Mouse (Mus musculus) heart, embryonic 14.5 days (tissue): ENCODE results near the gene 3830406C13Rik. TPM values are rescaled to one million over a fixed set of nuclear protein-coding genes. Genes with fewer than 3 reads are reported as not detected.

ENCODE experiments used
- ATAC-seq: fragments of 200-750 bp; cut with Nextera tagmentation; 2 replicates; pipeline ENCODE4 v1.8.0; 2017; ENCODE audit warnings: low read depth, moderate TSS enrichment; ENCODE audit not compliant: insufficient number of reproducible peaks, insufficient read depth, low FRiP score
- H3K27ac ChIP-seq, 2 experiments: fragments of 200-500 bp in 1 of 2; fragments of 300-500 bp in 1 of 2; sonication (generic) in 1 of 2; replicated peaks in 1 of 2; 2 replicates each; pipeline ENCODE4 v1.5.1; 2012 to 2014; ENCODE audit warnings: low read depth in 2 of 2, low read length in 2 of 2, control low read depth in 1 of 2, mild to moderate bottlenecking in 1 of 2, mixed read lengths in 1 of 2; ENCODE audit not compliant: control insufficient read depth in 1 of 2, insufficient read depth in 1 of 2
- H3K27me3 ChIP-seq: fragments of 300-500 bp; sonication (generic); 2 replicates; pipeline ENCODE4 v1.6.1; 2014; ENCODE audit warnings: mild to moderate bottlenecking, low read length, control low read depth; ENCODE audit not compliant: control insufficient read depth, insufficient read depth
- H3K36me3 ChIP-seq: fragments of 300-500 bp; sonication (generic); 2 replicates; pipeline ENCODE4 v1.6.1; 2014; ENCODE audit warnings: mild to moderate bottlenecking, control low read depth, low read length, mixed read lengths; ENCODE audit not compliant: control insufficient read depth, insufficient read depth
- H3K4me1 ChIP-seq, 2 experiments: fragments of 200-500 bp in 1 of 2; fragments of 300-500 bp in 1 of 2; sonication (generic) in 1 of 2; 2 replicates each; pipeline ENCODE4 v1.6.1; 2012 to 2014; ENCODE audit warnings: low read length in 2 of 2, control low read depth in 1 of 2, mixed read lengths in 1 of 2; ENCODE audit not compliant: control insufficient read depth in 2 of 2, insufficient read depth in 2 of 2
- H3K4me2 ChIP-seq: fragments of 300-500 bp; sonication (generic); 2 replicates; pipeline ENCODE4 v1.6.1; 2014; ENCODE audit warnings: mild to moderate bottlenecking, low read length
- H3K4me3 ChIP-seq, 2 experiments: fragments of 200-500 bp in 1 of 2; fragments of 300-500 bp in 1 of 2; sonication (generic) in 1 of 2; 2 replicates each; pipeline ENCODE4 v1.5.1; 2012 to 2014; ENCODE audit warnings: low read length in 2 of 2, mild to moderate bottlenecking in 2 of 2, control low read depth in 1 of 2, low read depth in 1 of 2, moderate library complexity in 1 of 2; ENCODE audit not compliant: control insufficient read depth in 1 of 2, insufficient read depth in 1 of 2
- H3K9ac ChIP-seq: fragments of 300-500 bp; sonication (generic); 2 replicates; pipeline ENCODE4 v1.6.1; 2014; ENCODE audit warnings: mild to moderate bottlenecking, low read length
- H3K9me3 ChIP-seq: fragments of 300-500 bp; sonication (generic); 2 replicates; pipeline ENCODE4 v1.6.1; 2016; ENCODE audit warnings: low read length, control low read depth; ENCODE audit not compliant: control insufficient read depth
- WGBS: fragments of 180-500 bp; shearing (Covaris S2); extraction: QIAGEN DNeasy Blood & Tissue Kit; methylation state at CpG from one replicate; pipeline ENCODE4 v1.1.7; 2014; 5-methylcytosine and 5-hydroxymethylcytosine counted together
- polyA plus RNA-seq: library from polyadenylated mRNA; unstranded; fragments of >200 nt; fragmentation: Nextera tagmentation; extraction: Ambion mirVana; gene quantifications from 2 replicates; pipeline ENCODE4 v1.2.1, GENCODE M21; 2014

3830406C13Rik gene
- polyA plus RNA-seq, 1 experiment from 2014 or later = 32.3 TPM

- no peaks in the 10 kb centered on the region for H3K4me1 ChIP-seq
- no peaks in the 10 kb centered on the region for H3K27me3 ChIP-seq
- H3K4me3 ChIP-seq = no peak overlapping the region
- H3K27ac ChIP-seq = no peak overlapping the region
- H3K9ac ChIP-seq = no peak overlapping the region
- H3K4me2 ChIP-seq = no peak overlapping the region
- WGBS = 78% methylated on average over 6 of the region's 6 CpGs
- no peak for ATAC-seq
- peaks cover 37% of the 10 kb centered on the region for H3K36me3 ChIP-seq
- H3K9me3 ChIP-seq = no peaks in the 10 kb centered on the region
Measured at GRCm38 (mm10) chr14:12299654-12300053, 15.7 kb downstream of the 3830406C13Rik start.

- Histone ChIP-seq H3K4me1 (no peaks in the 10 kb centered on the region), H3K36me3 (peaks cover 37% of the 10 kb centered on the region), H3K27ac (no peak overlapping the region), H3K27me3 (no peaks in the 10 kb centered on the region), H3K4me3 (no peak overlapping the region), H3K4me2 (no peak overlapping the region), H3K9ac (no peak overlapping the region), H3K9me3 (no peaks in the 10 kb centered on the region)
- WGBS = 69% methylated on average over 4 of the region's 4 CpGs
- no peak for ATAC-seq
Measured at GRCm38 (mm10) chr14:12300275-12300674, 16.3 kb downstream of the 3830406C13Rik start.

- Histone ChIP-seq H3K4me2 (no peak overlapping the region), H3K4me1 (no peaks in the 10 kb centered on the region), H3K9ac (no peak overlapping the region), H3K27ac (no peak overlapping the region), H3K27me3 (no peaks in the 10 kb centered on the region), H3K9me3 (no peaks in the 10 kb centered on the region), H3K4me3 (no peak overlapping the region), H3K36me3 (peaks cover 36% of the 10 kb centered on the region)
- WGBS = 74% methylated on average over 3 of the region's 3 CpGs
- ATAC-seq = no peak
Measured at GRCm38 (mm10) chr14:12300677-12301076, 16.7 kb downstream of the 3830406C13Rik start.

GRCm38 (mm10) chr14:12303106-12303505 lies 19.1 kb downstream of the 3830406C13Rik start:
- Histone ChIP-seq H3K4me1 (no peaks in the 10 kb centered on the region), H3K4me2 (no peak overlapping the region), H3K27me3 (no peaks in the 10 kb centered on the region), H3K9ac (no peak overlapping the region), H3K4me3 (no peak overlapping the region), H3K9me3 (no peaks in the 10 kb centered on the region), H3K27ac (no peak overlapping the region), H3K36me3 (peaks cover 18% of the 10 kb centered on the region)
- WGBS = 85% methylated on average over 2 of the region's 2 CpGs
- ATAC-seq = no peak

- no peak overlapping the region for H3K4me3 ChIP-seq
- peaks cover 46% of the 10 kb centered on the region for H3K27me3 ChIP-seq
- no peak overlapping the region for H3K4me2 ChIP-seq
- H3K36me3 ChIP-seq = no peaks in the 10 kb centered on the region
- WGBS = 72% methylated on average over 7 of the region's 7 CpGs
- no peak overlapping the region for H3K27ac ChIP-seq
- H3K9me3 ChIP-seq = no peaks in the 10 kb centered on the region
- no peak for ATAC-seq
- no peaks in the 10 kb centered on the region for H3K4me1 ChIP-seq
- no peak overlapping the region for H3K9ac ChIP-seq
Measured at GRCm38 (mm10) chr14:12333622-12334021, 49.6 kb downstream of the 3830406C13Rik start.

- H3K27ac ChIP-seq = no peak overlapping the region
- 34% methylated on average over 7 of the region's 7 CpGs for WGBS
- H3K36me3 ChIP-seq = no peaks in the 10 kb centered on the region
- H3K27me3 ChIP-seq = peaks cover 56% of the 10 kb centered on the region
- no peak overlapping the region for H3K4me2 ChIP-seq
- ATAC-seq = no peak
- no peak overlapping the region for H3K9ac ChIP-seq
- H3K4me1 ChIP-seq = no peaks in the 10 kb centered on the region
- H3K4me3 ChIP-seq = no peak overlapping the region
- no peaks in the 10 kb centered on the region for H3K9me3 ChIP-seq
Measured at GRCm38 (mm10) chr14:12334925-12335324, 51.0 kb downstream of the 3830406C13Rik start.

- 13% methylated on average over 8 of the region's 8 CpGs for whole genome bisulfite sequencing
- no peak overlapping the region for H3K4me2 ChIP-seq
- H3K9me3 ChIP-seq = no peaks in the 10 kb centered on the region
- no peak overlapping the region for H3K27ac ChIP-seq
- H3K36me3 ChIP-seq = no peaks in the 10 kb centered on the region
- peaks cover 82% of the 10 kb centered on the region for H3K27me3 ChIP-seq
- no peak overlapping the region for H3K4me3 ChIP-seq
- H3K4me1 ChIP-seq = peaks cover 0 to 5% of the 10 kb centered on the region in 2 experiments; a peak in 2 of 4 replicates
- no peak overlapping the region for H3K9ac ChIP-seq
- no peak for ATAC-seq
Measured at GRCm38 (mm10) chr14:12337421-12337997, 53.5 kb downstream of the 3830406C13Rik start.
